Mouse (Mus musculus): Measurements from ENCODE around the gene Chit1.

DNA sequence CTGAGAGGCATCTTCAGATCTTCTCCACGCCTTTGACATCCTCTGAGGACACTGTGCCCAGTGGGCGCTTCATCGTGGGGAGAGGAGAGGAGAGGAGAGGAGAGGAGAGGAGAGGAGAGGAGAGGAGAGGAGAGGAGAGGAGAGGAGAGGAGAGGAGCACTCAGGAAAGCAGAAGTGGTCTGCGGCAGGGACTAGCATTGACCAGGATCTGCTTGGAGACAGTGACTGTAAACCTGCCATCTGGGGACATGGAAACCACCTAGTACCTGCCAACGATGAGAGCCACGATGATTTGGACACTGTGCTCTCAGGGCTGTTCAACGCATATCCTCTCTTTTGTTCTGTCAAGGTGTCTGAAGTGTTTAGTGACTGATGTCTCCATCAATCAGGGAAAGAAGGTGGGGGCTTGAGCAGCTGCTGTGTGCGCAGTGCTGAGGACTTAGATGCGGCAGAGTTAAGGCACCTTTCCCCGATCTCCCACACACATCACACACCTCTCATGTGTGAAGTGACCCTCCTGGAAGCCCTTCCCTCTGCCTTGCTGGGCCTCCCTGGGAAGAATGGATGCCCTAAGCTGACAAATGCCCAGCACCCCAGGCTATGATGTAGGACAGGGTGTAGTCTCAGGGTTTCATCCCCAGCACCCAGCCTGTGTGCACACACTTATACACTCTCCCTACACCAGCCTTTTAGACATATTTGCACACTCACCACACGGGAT, 5.8 kb upstream of the Chit1 start:
- no peak for TF ChIP-seq CTCF (conservative IDR thresholded peaks at IDR 0.05; ENCODE audit: insufficient read depth, insufficient read length, low read depth, low read length)
- TF ChIP-seq POLR2A (IDR thresholded peaks at IDR 0.05; ENCODE audit: low read depth, low read length), result no peak

Data from kidney, adult 2 months (tissue).